In the genomic region with DNA sequence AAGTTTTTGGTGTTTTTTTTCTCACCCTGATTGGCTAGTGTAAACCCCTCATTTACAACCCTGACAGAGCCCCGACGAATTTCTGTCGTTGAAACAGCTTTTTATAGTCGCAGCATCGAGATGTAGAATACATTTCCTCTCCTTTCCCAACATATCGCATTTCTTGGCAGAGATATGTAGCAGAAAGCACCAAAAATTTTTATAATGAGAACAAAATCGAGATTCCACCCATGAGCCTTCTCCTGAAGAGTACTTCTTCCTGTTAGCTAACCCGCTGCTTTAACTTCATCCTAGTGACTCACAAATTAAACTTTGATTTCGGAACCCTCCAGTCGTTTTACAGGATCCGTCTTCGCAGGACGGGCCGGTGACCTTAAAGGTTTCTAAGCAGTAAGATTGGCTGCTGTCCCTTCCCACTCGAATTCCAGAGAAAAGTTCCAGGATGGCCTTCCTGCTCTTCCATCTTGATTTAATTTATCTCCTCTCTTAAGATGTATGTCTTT, we compare ENCODE assay signal across 9 mouse cellular contexts. TPM values are rescaled to one million over a fixed set of nuclear protein-coding genes. Genes with fewer than 3 reads are reported as not detected.
DNase-seq lines count a peak whose midpoint lies in the region; ATAC-seq and TF ChIP-seq lines count a peak whose summit lies in the region.
"Had no signal": no experiment of that assay in that cellular context is flagged by ENCODE, and none has a peak within 500 bp of the region (broad histone marks: within the 10 kb centered on the region; RNA-seq: fewer than 3 reads in every experiment).

No protein-coding gene starts in this region.

- no peaks in the 10 kb centered on the region for H3K9me3 ChIP-seq in heart, embryonic 15.5 days (replicated peaks)
- no peaks in the 10 kb centered on the region for H3K9me3 ChIP-seq in intestine, embryonic 15.5 days
- H3K9me3 ChIP-seq in stomach, postnatal 0 days (ENCODE audit: control insufficient read depth, low read length): no peaks in the 10 kb centered on the region

- no peaks in the 10 kb centered on the region for H3K27me3 ChIP-seq in heart, embryonic 15.5 days
- H3K27me3 ChIP-seq in intestine, embryonic 15.5 days (replicated peaks): no peaks in the 10 kb centered on the region
- H3K27me3 ChIP-seq in stomach, postnatal 0 days (ENCODE audit: control insufficient read depth, insufficient read depth, low read length): no peaks in the 10 kb centered on the region
- H3K27me3 ChIP-seq: megakaryocyte, embryonic 14.5 days had no signal

- no peak overlapping the region for H3K9ac ChIP-seq in heart, embryonic 15.5 days
- H3K9ac ChIP-seq in intestine, embryonic 15.5 days: no peak overlapping the region
- no peak overlapping the region for H3K9ac ChIP-seq in stomach, postnatal 0 days (ENCODE audit: low read length)

- peaks cover 45% of the 10 kb centered on the region for H3K4me1 ChIP-seq in heart, embryonic 15.5 days (replicated peaks)
- peaks cover 30% of the 10 kb centered on the region for H3K4me1 ChIP-seq in intestine, embryonic 15.5 days (replicated peaks)
- peaks cover 2% of the 10 kb centered on the region; the same call in 1 of the 2 replicates for H3K4me1 ChIP-seq in stomach, postnatal 0 days (replicated peaks; ENCODE audit: control insufficient read depth, insufficient read depth)

- H3K4me3 ChIP-seq in heart, embryonic 15.5 days: no peak overlapping the region
- no peak overlapping the region for H3K4me3 ChIP-seq in intestine, embryonic 15.5 days (replicated peaks)
- H3K4me3 ChIP-seq in stomach, postnatal 0 days (ENCODE audit: low read depth, low read length): no peak overlapping the region

- no peak for ATAC-seq in heart, embryonic 15.5 days (replicated peaks; ENCODE audit: insufficient number of reproducible peaks, insufficient read depth, low FRiP score, low read depth)
- ATAC-seq in intestine, embryonic 15.5 days: no peak
- ATAC-seq in stomach, postnatal 0 days (ENCODE audit: low FRiP score, low TSS enrichment): no peak

- H3K36me3 ChIP-seq in heart, embryonic 15.5 days: no peaks in the 10 kb centered on the region
- no peaks in the 10 kb centered on the region for H3K36me3 ChIP-seq in intestine, embryonic 15.5 days
- H3K36me3 ChIP-seq in stomach, postnatal 0 days (ENCODE audit: control insufficient read depth, insufficient read depth, low read length): no peaks in the 10 kb centered on the region

- 42% methylated on average over 15 of the region's 15 CpGs for WGBS in heart, embryonic 15.5 days
- 50% methylated on average over 15 of the region's 15 CpGs for WGBS in intestine, embryonic 15.5 days
- 39% methylated on average over 15 of the region's 15 CpGs for WGBS in stomach, postnatal 0 days

- DNase-seq in heart, adult 9 months (ENCODE audit: low spot score in 2 of 2): no peak
- peak; percentile 37 for DNase-seq in right cerebral cortex, adult 18-20 months
- DNase-seq in right cerebral cortex, postnatal 4 days: no peak
- DNase-seq in stomach, postnatal 0 days (ENCODE audit: low spot score): no peak
- no peak for DNase-seq in layer of hippocampus, postnatal 10 days (ENCODE audit: low spot score in 2 of 2)
- DNase-seq in layer of hippocampus, adult 8-10 months (ENCODE audit: low spot score in 2 of 2): no peak

- H3K27ac ChIP-seq in heart, embryonic 15.5 days: peak overlapping the region; percentile 75
- peak overlapping the region; percentile 72 for H3K27ac ChIP-seq in intestine, embryonic 15.5 days
- H3K27ac ChIP-seq in stomach, postnatal 0 days (replicated peaks): peak overlapping the region; percentile 90

- TF ChIP-seq EP300 in stomach, postnatal 0 days (optimal IDR thresholded peaks at IDR 0.05): no peak

- TF ChIP-seq CTCF in stomach, postnatal 0 days (IDR thresholded peaks at IDR 0.05; ENCODE audit: low read depth): no peak

- peak overlapping the region; percentile 39 for H3K4me2 ChIP-seq in heart, embryonic 15.5 days
- H3K4me2 ChIP-seq in intestine, embryonic 15.5 days (replicated peaks): no peak overlapping the region
- 0 out of 2 replicates have a peak overlapping the region, but pooled peaks have one; percentile 25 for H3K4me2 ChIP-seq in stomach, postnatal 0 days (replicated peaks; ENCODE audit: low read depth)

RNA-seq across cellular contexts. Expression of a gene that starts 29.8 kb away (rescaled TPM):
- 2.1 and 2.6 TPM in 2 replicates for polyA plus RNA-seq in heart, embryonic 15.5 days (2015; fragmentation: Nextera tagmentation; extraction: Ambion mirVana)
- polyA plus RNA-seq in intestine, embryonic 15.5 days (2015; fragmentation: Nextera tagmentation; extraction: Ambion mirVana): 0.57 and 2.3 TPM in 2 replicates
- 0.99 TPM in 1 of 2 replicates, not detected in the other for polyA plus RNA-seq in stomach, postnatal 0 days (2015; fragmentation: Nextera tagmentation; extraction: Ambion mirVana)
- 10 to 100 TPM in 1 of 2 experiments, 1 to 10 TPM in 1; 9.6 to 11.5 TPM for total RNA-seq in layer of hippocampus, postnatal 10 days (2021)
- 10 to 100 TPM; 20.4 to 38.3 (median 34.6) TPM for total RNA-seq in layer of hippocampus, adult 8-10 months (2022)

RNA-seq across cellular contexts. Expression of a gene that starts 36.0 kb away (rescaled TPM):
- 10.2 and 12.0 TPM in 2 replicates for polyA plus RNA-seq in heart, embryonic 15.5 days (2015; fragmentation: Nextera tagmentation; extraction: Ambion mirVana)
- 8.1 and 9.5 TPM in 2 replicates for polyA plus RNA-seq in intestine, embryonic 15.5 days (2015; fragmentation: Nextera tagmentation; extraction: Ambion mirVana)
- 3.4 and 4.1 TPM in 2 replicates for polyA plus RNA-seq in stomach, postnatal 0 days (2015; fragmentation: Nextera tagmentation; extraction: Ambion mirVana)
- total RNA-seq in layer of hippocampus, postnatal 10 days (2021): 10 to 100 TPM; 41.6 to 46.4 TPM
- 10 to 100 TPM; 55.4 to 73.6 (median 64.1) TPM for total RNA-seq in layer of hippocampus, adult 8-10 months (2022)
